Mouse (Mus musculus): ENCODE data around the gene Bace2. TPM values are rescaled to one million over a fixed set of nuclear protein-coding genes. Genes with fewer than 3 reads are reported as not detected.

Bace2 gene
- total RNA-seq, 2 experiments from 2014 or later, result not detected

DNA sequence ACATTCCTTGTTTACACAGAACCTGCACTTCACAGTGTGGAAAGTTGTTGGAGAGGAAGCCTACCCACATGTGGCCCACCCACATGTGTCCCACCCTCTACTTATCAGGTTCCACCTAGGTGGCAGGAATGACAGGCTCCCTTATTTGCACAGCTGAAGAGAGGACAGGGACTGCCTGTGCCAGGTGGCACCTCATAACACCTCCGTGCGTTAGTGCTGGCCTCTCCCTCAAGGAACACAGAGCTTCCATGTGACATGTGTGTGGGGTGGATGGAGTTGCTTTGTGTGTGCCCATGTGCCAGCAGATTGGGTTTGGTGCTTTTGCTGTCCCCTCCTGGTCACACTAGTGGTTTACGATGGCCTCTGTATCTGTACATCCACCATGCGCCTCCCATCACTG lies 43.4 kb downstream of the Bace2 start:
- ATAC-seq (replicated peaks; ENCODE audit: poor library complexity), result no peak

DNA sequence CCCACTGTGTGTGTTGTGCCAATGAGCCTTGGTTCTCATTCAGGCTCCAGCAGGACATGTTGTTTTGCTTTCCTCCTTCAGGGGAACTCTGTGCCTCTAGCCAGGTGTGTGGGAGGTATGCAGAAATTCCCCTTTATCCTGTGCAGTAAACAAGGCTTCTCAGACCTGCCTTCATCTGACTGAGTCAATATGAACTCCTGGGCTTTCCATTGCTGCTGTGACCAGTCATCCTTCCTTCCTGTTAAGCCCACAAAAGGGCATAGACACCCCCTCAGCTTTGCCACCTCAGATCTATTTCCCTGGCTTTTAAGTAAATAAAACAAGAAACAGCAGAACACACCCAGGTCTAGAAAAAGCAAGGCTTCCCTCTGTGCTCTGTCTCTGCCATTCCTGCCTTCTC lies 45.2 kb downstream of the Bace2 start:
- no peak for ATAC-seq (replicated peaks; ENCODE audit: poor library complexity)

DNA sequence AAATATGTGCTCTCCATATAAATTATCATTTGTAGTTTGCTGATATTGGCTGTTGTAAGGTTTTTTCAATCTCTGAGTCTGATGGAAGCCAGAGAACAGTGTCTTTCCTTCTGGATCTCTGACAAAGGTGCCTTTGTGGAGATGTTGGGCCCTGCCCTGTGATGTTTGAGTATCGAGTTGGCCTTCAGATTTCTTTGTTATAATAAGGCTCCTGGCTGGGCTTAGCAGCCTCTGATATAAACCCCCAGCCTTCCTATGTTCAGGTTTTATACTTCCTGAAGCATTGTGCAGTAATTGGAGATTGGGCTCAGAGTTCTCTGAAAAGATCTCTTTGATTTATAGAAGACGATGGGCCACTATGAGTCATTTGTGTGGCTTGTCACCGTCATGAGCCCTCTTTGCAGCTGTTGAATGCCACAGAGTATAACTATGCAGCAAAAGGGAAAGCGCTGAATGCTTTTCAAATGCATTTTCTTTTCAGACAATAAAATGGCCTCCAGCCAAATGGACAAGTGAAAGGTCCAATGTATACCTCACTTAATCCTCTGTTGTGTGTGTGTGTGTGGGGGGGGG lies 45.8 kb downstream of the Bace2 start:
- no peak for ATAC-seq (replicated peaks; ENCODE audit: poor library complexity)

DNA sequence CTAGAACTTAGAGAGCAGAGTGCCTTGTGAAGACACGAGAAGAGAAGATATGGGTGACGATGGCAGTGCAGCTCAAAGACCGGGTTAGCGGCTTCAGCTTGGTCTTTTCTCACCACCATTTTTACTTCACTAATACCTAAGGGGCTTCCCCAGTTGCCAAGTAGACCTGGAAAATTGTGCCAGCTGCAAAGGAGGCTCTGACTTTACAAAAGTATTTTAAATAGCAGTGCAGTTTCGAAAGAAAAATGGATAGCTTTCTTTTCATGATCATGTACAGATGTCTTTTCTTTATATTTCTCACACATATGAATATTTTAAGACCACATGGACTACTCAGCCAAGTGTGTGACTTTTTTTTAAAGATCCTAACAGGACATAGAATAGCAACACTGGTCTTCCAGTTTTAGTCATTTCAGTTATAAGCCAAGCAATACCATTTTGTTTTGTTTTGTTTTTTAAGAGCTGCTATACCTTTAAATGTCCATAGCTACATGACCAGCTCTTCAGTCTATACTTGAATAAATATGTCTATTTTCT lies 49.0 kb downstream of the Bace2 start:
- no peak for ATAC-seq (replicated peaks; ENCODE audit: poor library complexity)

DNA sequence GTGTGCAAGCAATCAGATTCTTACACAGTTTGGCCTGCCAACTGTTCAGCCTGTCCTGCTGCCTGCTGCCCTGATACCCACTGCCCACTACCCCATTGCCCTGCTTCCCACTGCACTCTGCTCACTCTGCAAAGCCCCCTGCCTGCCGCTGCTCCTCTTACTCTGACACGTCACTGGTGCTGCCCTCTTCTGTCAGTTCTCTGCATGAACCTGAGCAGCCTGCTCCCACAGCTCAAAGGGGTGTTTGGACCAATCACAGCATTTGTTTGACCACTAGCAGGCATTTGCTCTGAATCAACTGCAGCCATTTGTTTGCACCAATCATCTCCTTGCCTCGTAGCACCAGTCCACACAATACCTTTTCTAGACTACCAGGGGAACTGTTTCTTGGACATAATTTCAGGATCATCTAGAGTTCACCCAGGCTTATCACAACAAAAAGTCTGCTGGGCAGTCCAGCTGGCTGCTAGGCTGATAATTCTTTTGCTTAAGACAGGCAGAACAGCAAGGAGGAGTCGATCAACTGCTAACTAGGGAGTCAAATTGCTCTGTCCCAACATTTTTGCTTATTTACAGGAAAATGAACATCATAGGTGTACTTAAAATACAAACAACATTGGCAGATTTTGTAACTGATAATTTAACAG lies 61.5 kb downstream of the Bace2 start:
- ATAC-seq (replicated peaks; ENCODE audit: poor library complexity), result peak; percentile 83

DNA sequence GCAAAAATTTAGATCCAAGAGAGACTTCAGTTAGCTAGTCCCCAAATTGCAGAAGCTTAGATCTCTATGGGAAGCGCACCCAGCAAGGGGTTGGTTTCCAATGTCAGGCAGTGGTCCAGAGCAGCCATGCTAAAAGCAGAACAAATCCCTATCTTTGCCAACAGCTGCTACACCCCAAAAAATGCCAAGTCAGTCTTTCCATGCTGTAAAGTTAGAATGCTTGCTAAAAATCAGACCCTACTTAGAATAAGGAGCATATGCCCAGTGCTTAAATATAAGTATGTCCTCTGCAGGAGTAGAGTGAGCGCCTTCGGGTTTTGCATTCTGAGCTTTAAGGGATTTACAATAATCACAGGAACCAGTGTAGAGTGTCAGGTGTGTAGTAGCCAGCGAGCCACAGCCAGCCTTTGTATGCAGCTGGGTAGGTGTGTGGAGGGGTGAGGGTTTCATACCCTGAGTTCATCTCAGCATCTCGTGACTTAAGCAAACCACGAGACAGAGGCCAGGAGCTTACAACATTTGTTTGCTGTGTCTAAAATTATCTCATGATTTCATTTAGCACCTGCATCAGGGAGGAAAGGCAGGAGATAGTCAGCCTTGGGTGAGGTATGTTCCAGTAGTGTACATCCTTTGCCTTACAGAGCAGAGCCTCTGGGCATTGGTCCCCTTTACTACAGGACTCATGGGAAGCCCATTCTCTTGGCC lies 62.4 kb downstream of the Bace2 start:
- ATAC-seq (replicated peaks; ENCODE audit: poor library complexity), result peak; percentile 49

DNA sequence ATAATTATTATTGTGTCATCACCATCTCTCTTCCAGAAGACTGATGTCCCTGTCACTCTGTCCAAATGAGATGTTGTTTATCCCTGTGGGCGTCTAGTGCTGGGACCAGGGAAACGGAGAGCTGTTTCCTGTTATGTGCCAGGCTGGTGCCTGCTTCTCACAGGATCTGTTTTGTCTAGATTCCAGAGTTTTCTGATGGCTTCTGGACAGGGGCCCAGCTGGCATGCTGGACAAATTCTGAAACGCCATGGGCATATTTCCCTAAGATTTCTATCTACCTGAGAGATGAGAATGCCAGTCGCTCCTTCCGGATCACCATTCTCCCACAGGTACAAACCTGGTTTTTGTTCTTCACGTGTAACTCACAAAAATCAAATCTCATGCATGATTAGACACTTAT lies 65.1 kb downstream of the Bace2 start:
- ATAC-seq (replicated peaks; ENCODE audit: poor library complexity), result no peak

DNA sequence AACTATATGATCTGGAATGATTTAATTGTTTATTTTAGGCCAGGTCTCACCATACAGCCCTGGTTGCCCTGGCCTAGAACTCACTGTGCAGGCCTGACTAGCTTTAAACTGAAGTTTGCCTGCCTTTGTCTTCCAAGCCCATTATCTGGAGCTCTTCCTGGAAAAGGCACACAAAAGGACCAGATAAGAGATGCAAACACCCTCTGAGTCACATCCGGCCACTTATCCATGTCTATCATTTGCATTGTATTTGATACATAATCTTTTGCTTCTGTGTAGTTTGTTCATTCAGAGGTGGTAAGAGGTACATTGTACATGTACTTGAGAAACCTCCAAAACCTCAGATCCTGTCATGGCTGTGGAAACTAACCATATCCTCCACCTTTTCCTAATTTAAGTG lies 67.1 kb downstream of the Bace2 start:
- no peak for ATAC-seq (replicated peaks; ENCODE audit: poor library complexity)

DNA sequence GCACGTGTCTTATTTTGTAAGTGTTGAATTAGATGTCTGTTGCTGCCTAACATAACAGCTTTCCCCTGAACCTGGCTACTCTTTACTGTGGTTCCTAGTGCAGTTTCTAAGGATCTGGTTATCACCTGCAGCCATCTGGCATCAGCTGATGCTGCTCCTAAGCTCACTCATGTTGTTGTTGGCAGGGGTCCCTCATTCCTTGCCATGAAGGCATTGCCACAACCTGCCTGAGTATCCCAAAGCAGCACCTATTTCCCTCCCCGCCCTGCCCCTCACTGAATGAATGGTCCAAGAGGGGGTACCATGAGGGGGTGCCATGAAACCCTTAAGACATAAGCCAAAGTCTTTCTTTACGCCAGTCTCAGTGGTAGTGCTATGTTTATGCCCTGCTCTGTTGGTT lies 71.5 kb downstream of the Bace2 start:
- no peak for ATAC-seq (replicated peaks; ENCODE audit: poor library complexity)

DNA sequence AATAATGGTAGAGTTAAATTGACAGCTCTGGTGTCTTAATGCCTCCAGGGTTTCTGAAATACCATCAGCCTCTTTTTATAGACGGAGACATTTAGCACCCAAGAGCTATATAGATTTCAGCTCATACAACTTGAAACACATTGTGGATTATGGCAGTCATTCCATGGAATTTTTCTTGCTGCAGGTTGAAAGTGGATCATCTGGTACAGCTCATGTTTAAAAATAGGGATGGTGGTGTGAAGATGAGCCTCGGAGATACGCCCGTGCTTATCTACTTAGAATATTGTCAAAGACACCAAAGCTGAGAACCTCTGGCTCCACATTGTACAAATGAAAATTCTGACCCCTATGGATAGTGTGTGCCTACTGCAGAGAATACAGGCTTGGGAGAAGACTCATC lies 73.5 kb downstream of the Bace2 start:
- no peak for ATAC-seq (replicated peaks; ENCODE audit: poor library complexity)

DNA sequence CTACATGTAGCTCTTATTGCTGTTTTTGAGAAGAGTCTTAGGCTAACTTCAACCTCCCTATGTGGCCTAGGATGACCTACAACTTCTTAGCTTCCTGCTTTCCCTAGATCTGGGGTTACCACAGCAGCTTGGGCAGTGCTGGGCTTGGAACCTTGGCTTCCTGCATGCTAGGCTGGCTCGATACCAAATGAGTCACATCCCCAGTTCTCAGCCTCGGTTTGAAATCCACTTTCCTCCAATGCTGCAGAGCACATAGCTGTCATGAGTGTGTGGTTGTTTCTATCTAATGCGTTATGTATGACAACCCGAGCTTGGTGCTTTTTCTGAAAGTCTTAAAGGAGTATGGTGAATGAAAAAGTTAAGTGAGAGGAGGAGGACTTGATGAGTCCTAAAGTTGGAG lies 74.8 kb downstream of the Bace2 start:
- ATAC-seq (replicated peaks; ENCODE audit: poor library complexity), result peak; percentile 34; the same call in 1 of the 2 replicates

DNA sequence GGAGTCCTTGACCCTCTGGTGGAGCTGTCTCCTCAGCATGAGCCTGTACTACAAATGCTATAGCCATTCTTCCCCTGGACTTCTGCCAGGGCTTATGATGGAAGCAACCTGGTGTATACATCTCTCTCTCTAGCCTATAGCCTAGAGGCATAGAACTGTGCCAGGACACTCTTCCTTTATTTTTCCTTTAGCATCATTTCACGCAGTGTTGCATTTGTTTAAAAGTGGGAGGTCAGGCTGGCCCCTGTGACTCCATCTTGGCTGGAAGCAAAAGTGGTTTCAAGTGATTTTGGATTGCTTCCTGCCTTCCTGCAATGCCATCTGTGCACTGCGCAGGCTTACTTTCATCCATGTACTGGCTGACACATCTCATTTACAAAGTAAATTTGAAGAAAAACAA lies 77.7 kb downstream of the Bace2 start:
- no peak for ATAC-seq (replicated peaks; ENCODE audit: poor library complexity)

DNA sequence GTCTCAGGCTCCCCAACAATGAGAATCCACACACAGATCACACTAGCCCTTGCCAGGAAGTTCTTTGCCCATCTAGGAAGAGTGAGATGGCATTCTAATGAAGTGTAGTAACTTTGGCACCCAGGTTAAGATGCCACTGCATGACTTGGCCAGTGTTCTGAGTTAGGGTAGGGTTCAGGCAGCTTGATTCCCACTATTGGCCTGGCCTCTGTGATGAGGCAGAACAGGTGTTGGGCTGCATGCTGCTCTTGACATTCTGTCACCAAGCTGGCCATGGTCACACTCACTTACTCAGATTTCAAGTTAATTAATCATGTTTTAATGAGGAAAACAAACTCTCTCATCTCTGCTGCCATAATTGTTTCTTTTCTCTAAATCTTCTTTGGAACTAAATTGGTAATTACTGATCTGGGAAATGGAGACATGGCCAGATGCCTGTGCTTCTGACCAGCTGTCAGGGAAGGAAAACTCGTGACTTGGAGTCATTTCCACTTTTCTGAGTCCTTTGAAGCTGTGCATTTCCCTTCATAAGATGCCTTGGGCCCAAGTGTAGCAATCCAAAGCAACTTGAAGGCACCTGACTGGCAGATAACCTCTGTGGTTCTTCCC lies 81.0 kb downstream of the Bace2 start:
- ATAC-seq (replicated peaks; ENCODE audit: poor library complexity), result no peak

DNA sequence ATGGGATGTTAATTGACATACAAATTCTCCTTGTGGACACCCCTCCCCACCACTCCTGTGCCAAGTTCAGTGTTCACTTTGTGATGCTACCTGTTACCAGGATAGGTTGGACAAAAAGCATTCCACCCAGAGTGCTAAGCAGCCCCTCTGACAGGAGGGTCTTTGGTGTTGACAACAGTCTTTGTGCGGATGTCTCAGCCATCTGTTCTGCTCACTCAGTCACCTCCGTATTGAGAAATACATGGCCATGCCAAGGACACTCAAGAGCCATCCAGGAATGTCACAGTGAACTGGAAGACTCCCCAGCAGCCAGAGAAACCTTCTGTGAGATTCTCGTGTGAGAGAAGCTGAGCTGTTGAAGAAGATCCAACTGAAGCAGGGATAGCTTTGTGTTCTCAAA lies 81.6 kb downstream of the Bace2 start:
- ATAC-seq (replicated peaks; ENCODE audit: poor library complexity), result no peak

DNA sequence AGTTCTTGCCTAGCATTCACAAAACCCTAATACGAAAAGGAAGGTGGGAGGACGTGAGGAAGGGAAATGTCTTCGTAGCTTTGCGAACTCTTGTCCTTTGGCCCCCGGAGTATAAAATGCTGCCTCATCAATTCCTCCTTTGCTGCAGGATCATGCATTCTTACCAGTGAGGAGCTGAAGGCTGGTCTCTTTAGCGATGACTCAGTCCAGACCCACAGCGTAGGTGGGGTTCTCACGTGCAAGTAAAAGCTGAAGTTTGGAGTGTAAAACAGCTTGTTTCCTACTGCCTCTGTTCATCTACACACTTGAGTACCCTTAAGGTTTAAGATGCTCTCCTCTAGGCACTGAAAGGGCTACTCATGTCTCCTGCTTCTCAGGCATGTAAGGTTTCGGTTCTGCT lies 85.4 kb downstream of the Bace2 start:
- ATAC-seq (replicated peaks; ENCODE audit: poor library complexity), result no peak

DNA sequence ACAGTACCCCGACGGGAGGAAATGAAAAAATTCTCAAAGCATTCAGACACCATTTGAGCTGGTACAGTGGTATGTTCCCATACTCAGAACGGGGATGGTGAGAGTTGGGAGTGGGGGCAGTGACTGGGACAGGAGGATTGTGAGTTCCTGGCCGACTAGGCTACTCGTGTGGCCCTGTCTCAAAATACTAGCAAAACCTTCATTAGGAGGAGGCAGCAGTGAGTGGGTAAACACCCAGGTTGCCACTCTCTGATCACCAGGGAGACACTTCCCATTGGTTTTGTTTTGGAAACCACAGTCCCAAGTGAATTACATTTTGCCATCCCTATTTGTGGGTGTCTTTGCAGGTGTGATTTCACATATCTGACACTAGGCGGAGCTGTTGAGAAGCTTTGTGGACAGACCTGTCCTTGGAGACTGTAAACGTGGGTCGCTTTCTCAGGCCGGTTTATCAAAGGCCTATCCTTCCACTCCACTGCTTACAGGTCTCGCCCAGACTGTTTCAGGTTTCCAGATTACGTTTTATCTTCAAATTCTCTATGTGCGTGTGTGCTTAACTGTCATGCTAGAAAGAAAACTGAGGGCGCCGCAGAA lies 87.2 kb downstream of the Bace2 start:
- ATAC-seq (replicated peaks; ENCODE audit: poor library complexity), result peak; percentile 95

DNA sequence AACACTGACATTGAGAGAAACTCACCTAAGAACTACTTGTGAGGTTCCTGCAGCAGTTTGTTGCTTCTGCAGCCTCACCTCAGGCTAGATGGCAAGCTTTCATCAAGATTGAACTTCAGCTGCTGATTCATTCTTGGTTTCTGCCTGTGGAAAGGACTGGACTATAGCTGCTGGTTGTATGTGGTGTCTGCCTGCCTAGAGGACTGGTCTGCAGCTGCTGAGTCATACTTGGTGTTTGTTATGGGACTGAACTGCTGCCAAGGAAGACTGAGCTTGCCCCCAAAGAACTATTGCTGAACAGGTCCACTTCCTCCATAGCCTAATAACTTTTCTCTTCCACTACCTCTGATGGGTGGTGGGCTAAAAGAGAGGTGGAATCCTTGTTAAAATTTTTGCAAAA lies 90.8 kb downstream of the Bace2 start:
- ATAC-seq (replicated peaks; ENCODE audit: poor library complexity), result no peak

DNA sequence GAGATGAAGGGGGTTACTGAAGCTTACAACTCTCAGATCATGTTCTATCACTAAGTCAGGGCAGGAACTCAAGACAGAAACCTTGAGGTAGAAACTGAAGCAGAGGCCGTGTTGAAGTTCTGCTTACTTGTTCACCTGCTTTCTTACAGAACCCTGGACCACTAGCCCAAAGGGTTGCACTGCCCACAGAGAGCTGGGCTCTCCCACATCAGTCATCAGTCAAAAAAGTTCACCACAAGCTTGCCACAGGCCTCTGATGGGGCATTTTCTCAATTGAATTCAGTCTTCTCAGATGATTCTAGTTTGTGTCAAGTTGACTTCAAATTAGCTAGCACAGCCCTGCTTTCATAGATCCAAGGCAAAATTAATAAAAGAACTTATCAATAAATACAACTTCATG lies 103.3 kb downstream of the Bace2 start:
- ATAC-seq (replicated peaks; ENCODE audit: poor library complexity), result no peak

DNA sequence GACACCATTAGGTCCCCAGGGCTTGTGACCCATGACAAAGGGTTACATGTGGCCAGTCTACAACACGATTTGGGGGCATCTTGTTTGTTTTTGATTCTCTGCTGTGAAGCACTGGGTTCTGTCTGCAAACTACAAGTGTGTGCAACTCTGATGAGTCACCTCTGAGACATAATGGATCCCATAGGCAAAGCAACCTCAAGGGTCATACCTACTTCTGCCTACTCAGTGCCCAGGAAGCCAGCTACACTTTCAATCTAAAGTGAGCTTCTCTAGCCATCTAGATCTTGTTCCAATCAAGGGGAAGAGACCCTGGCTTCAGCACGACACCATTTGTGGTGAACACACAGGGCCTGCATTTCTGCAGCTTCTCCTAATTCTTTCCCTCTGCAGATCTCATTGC lies 104.7 kb downstream of the Bace2 start:
- no peak for ATAC-seq (replicated peaks; ENCODE audit: poor library complexity)

DNA sequence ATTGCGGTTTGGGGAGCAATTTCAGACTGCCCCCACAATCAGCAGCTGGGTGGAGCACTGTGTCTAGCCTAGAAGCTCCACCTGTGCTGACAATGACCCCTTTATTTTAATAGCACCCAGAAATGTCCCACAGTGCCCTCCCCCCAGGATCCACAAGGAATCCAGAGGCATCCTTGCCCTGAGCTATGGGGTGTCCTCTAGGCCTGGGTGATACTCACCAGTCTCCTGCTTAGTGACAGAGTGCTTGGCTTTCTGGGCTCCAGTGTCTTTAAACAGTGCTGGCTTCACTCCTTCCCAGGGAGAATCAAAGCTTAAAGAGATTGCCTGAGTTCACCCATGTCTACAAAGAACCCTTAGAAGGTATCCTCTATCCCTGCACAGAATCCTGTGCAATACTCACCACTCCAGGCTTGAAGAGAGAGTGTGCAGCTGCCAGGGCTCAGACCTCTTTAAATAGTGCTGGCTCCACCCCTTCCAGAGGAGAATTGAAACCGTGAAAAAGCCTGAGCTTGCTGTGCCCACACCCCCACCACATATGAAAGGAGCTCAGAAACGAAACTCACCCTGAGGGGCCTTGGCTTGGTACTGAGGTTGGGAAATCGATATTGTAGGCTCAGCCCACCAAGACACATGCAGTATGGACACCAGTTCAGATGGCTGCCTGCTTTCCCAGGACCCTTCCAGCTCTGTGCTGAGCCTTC lies 106.1 kb downstream of the Bace2 start, which contains the start of gene Mx1:
Gene Mx1, minus strand, starts transcription at position 427 of the 701 bp plus-strand sequence.
- ATAC-seq (replicated peaks; ENCODE audit: poor library complexity), result peak; percentile 90

Measured in megakaryocyte progenitor cell, adult 5-6 weeks (primary cell).